Mouse (Mus musculus): Measurements from ENCODE around the gene Naa25.
"Not testable (repeated sequence)": the region's sequence is repeated elsewhere in the genome, so short reads cannot be mapped to it uniquely, and the experiment has no call there.

The Naa25 gene

DNA sequence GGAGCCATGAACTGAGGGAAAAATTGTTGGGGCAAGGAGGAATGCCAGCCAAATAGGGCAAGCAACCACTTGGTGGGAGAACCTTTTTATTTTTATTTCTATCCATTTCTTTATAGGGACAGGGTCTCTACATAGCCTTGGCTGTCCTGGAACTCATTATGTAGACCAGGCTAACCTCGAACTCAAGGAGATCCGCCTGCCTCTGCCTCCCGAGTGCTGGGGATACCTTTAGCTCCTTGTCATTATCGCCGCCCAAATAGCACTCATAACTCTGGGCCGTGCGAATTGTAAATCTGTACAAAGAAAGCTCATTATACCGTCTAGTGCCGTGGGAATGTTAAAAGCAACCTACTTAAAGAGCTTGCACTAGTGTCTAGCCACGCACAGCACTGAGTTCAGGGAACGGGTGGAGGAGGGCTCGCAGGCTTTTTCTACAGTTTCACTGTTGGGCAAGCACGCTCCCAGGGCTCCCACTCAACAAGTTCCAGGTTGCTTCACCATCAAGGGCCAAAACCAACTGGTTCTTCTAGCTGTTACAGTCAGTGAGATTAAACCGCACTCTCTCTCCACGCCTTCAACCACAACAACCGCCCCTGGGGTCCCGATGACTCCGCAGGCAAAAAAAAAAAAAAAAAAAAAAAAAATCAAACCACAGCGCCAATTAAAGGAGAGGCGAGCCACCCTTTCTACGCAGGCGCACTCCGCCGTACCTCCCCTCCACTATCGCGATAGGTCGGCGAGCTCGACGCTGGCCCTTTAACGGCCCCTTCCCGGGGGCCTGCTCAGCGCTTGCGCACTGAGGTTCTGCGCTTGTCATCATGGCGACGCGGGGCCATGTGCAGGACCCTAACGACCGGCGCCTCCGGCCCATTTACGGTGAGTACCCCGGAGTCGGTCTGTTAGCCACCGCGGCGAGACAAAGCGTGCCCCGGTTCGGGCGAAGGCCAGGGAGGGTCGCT is at the start of gene Naa25:
Gene Naa25, plus strand, starts transcription at position 750 of the 959 bp plus-strand sequence.
- peak; percentile 91 for DNase-seq (ENCODE audit: low read depth, low spot score)

DNA sequence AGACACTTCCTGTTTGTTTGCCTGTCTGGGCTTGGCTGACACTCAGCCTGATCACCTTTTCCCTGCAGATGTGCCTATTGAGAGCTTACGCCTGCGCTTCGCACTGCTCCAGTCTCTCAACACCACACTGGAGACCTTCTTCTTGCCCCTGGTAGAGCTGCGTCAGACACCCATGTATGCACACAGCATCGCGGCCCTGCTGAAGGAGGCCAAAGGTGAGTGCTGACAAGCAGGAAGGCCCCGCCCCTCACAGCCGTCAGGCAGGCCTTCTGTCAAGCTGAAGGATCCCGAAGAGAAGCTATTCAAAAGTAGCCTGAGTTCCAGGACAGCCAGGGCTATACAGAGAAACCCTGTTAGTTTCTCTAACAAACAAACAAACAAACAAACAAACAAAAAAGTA is 38.5 kb upstream of the Naa25 start:
- DNase-seq (ENCODE audit: low read depth, low spot score), result no peak

DNA sequence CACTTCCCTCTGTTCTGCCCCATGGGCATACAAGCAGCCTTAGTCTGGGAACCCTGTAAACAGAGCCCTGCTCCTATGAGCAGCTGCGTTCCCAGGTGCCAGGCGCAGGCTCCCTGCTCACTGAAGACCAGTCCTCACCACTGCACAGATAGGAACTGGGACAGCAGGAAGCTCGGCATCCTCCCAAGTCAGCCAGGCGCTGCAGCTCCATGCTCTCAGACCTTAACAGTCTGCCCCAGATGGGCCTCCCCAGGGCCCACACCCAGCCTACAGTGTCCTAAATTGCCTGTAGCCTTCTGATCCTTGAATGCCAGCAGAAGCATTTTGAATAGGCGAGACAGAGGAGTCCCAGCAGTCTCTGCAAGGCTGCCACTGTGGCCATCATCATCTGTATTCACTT is 36.0 kb upstream of the Naa25 start:
- DNase-seq (ENCODE audit: low read depth, low spot score), result no peak

DNA sequence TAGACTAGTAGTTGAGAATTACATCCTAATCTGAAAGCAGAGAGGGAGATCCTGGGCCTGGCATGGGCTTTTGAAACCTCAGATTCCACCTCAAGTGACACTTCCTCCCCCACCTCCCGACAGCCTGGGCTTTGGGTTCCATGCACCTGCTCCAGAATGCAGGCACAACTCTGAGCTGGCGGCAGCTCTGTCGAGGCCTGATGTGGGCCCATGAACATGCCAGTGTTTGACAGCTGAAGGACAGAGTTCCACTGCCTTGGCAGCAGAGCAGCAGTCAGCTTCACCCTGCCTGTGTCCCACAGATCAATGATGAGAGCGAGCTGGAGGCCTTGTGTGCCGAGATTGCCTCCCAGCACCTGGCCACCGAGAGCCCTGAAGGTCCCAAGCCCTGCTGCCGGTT is 34.3 kb upstream of the Naa25 start:
- no peak for DNase-seq (ENCODE audit: low read depth, low spot score)

DNA sequence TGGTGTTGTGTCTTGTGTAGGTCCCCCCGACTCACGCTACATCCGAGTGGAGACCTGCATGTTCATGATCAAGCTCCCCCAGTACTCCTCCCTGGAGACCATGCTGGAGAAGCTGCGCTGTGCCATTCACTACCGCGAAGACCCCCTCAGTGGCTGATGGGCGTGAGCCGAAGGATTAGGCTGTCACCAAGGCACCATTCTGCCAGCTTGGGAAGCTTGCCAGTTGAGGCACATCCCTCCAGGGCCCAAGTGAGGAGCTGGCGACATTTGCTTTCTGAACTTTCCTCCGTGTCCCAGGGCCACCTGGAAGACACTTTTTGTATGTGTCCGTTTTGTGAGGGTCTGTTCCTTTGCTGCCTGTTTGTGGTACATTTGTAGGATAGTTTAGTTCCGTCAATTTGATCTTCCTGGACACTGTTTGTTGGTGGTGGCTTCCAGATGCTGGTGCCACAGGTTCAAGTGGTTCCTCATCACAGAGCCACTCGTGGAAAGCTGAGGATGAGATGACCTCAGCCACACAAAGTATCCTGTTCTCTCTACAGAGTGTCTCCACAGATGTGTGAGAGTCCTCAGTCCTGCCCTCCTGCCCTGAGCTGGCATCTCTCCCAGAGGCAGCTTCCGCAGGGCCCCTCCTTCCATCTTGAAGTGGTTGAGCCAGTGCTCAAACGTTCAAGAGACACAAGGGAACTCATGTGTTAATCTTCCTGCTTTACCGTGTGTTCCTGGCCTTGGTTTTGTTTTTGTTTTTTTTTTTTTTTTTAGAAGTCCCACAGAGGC is 31.1 kb upstream of the Naa25 start:
- DNase-seq (ENCODE audit: low read depth, low spot score), result no peak

DNA sequence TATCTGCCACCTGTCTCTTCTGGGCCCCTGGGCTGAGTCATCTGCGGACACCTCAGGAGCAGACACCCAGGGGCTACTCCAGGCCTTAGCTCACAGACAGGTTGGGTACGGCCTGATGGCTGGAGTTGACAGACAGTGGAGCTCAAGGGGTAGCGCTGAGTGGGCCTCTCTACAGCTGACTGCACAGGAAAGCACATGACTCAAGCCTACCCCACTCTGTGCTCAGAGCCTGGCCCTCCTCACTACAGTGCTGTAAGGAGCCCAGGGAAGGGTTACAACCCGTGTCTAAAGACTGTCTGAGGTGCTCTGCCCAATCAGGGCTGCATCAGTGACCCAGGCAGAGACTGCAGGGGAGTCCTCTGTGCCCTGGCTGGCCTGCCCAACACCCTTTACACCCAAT is 30.5 kb upstream of the Naa25 start:
- no peak for DNase-seq (ENCODE audit: low read depth, low spot score)

DNA sequence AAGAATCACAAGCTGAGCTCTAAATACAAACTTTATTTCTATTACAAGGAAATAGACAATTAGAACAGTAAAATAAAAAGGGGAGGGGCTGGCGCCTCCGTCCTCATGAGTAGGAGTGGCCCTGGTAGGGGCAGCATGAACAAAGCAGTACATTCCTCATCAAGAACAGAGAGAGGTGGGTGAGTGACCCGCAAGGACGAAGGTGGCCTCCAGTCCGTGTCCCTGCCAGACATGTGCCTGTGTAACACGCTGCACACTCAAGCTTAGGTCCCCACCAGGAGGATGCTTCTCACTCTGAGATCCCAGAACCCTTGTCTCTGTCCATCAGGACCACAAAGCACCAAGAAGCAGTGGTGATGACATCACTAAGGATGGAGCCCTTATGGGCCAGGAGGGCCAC is 26.0 kb upstream of the Naa25 start:
- DNase-seq (ENCODE audit: low read depth, low spot score), result no peak

DNA sequence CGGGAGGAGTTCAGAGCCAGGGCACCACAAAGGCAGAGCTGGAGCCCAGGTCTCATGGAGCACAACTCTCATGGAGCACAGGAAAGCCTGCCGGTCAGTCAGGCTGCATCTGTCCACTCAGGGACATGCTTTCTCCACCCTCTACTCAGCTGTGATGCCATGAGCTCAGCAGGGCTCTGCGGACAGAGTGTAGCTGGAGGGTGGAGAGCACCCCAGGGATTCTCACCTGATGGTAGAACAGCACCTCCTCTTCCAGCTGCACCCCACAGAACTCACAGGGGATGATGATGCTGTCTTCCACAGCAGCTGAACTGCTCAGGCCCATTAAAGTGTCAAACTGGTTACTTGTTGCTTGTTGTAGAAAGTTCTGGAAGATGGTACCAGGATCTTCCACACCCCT is 22.9 kb upstream of the Naa25 start:
- no peak for DNase-seq (ENCODE audit: low read depth, low spot score)

- not testable (repeated sequence) for DNase-seq (ENCODE audit: low read depth, low spot score)
Observed at GRCm38 (mm10) chr5:121376972-121377371, 20.8 kb upstream of the Naa25 start.

DNA sequence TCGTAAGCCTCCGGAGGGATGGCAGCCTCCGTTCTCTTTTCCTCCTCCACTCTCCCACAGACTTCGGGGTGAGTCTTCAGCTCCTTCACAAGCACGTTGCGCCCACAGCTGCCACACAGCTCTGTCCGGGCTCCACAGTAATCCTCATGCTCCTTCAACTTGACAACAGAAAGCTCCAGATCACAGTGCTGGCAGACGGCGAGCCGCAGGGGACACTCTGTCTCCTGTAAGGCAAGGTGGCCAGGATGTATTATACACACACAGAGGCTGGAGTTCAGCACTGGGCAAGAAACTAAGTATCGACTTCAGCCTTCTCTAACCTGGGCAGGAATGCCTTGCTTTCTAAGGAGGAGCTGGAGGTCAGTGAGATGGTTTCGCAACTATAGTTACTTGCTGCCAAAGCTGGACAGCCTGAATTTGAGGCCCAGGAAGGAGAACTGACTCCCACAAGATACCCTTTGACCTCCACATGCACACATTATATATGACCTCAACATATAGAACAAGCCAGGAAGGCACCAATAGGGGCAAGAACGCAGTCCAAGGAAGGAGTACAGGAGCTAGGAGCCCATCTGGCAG is 19.0 kb upstream of the Naa25 start:
- no peak for DNase-seq (ENCODE audit: low read depth, low spot score)

DNA sequence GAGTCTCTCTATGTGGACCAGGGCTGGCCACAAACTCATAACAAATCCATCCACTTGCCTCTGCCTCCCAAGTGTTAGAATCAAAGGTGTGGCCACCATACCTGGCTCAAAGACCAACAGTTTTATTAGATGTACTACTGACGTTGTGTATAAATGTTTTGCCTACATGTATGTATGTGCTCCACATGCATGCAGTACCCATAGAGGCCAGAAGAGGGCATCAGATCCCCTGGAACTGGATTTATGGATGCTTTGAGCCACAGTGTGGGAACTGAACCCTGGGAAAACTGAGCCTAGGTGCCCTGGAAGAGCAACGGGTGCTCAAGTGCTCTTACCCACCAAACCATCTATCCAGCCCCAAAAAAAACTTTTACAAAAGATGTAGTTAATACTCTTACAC is 17.0 kb upstream of the Naa25 start:
- DNase-seq (ENCODE audit: low read depth, low spot score), result no peak

DNA sequence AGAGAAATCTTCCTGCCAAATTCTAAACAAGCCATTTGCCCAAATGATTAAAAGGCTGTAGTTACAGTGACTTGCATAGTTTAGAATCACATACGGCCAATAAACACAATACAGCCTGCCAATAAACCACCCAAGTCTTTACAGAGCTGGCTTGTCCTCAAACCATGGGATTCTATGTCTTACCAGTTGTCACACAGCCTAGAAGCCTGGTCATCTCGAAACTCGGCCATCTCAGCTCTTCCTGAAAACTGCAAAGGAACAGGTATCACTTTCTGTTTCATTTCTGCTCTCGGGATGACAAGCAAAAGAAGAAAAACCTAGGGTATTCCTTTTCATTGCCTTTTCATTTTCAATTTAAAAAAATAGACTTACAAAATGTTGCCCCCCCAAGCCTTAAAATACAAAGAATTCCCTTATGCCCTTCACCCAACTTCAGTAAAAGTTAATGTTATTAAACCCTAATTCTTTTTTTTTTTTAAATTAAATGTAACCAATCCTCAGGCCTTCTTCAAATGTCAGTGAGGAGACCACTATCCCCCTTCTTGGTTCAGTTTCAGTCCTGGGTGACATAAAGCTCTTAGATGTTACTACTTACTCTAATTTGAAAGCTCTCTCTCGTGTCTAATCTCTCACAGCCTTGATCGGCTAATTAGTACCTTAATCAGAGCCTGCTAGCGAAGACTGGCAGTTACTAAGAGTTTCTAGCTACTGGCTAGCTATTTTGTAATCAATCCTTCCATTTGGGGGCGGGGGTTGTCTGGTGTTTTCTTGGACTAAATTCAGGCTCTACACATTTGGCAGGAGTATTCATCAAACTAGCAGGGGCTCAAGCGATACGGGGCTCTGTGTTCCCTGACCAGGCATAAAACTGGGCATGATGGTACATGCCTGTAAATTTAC is 13.6 kb upstream of the Naa25 start:
- DNase-seq (ENCODE audit: low read depth, low spot score), result no peak

DNA sequence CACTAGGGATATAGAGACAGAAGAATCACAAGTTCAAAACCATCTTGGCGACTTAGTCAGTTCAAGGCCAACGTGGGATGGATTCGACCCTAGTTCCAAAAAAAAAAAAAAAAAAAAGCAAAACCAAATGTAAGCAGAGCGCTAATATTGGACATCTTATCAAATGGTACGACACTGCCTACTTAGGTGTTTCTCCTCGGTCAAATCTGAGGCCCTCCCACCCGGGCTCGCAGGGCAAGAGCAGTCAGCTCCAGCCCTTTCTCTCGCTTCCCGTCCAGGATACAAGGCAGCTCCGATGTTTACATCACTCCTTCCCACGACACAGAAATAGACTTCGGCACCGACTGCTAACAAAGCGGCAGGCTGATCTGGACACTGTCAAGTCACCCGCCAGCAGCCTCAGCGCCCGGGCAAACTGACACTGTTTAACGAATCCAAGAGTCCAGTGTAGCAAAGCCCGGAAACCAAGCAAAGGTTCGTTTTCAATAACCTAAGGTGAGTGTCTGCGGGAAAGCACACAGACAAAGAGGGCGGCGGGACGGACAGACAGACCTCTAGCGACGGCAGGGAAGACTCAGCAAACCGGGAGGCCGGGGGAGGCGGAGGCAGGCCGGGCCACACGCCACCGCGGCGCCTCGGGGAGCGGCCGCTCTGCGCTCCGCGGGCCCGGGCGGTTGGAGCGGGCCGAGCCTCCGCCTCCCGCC is 12.8 kb upstream of the Naa25 start:
- DNase-seq (ENCODE audit: low read depth, low spot score), result peak; percentile 52

- peak; percentile 81 for DNase-seq (ENCODE audit: low read depth, low spot score)
Observed at GRCm38 (mm10) chr5:121385461-121386119, 12.1 kb upstream of the Naa25 start, which contains the start of gene Trafd1. Gene Trafd1 (minus strand): TSS chr5:121385632.

- DNase-seq (ENCODE audit: low read depth, low spot score), result no peak
Observed at GRCm38 (mm10) chr5:121386120-121386909, 11.4 kb upstream of the Naa25 start.

- no peak for DNase-seq (ENCODE audit: low read depth, low spot score)
Observed at GRCm38 (mm10) chr5:121387126-121387525, 10.6 kb upstream of the Naa25 start.

DNA sequence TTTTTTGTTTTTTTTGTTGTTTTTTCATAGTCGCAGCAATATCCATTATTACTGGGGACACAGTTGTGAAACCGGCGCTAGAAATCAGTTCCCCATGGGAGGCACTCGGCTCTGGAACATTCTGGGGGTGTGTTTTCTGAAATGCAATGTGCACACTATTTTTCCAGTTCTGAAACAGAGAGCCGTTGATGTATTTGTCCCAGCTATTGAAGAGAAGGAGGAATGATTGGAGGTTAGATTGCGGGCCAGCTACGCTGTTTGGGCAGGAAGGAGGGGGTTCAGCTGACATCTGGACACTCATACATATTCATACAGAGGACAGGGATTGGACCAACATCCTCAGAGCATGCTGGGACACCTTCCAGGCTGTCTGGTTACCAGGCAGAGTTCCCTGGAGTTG is 8.6 kb upstream of the Naa25 start:
- DNase-seq (ENCODE audit: low read depth, low spot score), result no peak

- DNase-seq (ENCODE audit: low read depth, low spot score), result no peak
Observed at GRCm38 (mm10) chr5:121389691-121390090, 8.0 kb upstream of the Naa25 start.

DNA sequence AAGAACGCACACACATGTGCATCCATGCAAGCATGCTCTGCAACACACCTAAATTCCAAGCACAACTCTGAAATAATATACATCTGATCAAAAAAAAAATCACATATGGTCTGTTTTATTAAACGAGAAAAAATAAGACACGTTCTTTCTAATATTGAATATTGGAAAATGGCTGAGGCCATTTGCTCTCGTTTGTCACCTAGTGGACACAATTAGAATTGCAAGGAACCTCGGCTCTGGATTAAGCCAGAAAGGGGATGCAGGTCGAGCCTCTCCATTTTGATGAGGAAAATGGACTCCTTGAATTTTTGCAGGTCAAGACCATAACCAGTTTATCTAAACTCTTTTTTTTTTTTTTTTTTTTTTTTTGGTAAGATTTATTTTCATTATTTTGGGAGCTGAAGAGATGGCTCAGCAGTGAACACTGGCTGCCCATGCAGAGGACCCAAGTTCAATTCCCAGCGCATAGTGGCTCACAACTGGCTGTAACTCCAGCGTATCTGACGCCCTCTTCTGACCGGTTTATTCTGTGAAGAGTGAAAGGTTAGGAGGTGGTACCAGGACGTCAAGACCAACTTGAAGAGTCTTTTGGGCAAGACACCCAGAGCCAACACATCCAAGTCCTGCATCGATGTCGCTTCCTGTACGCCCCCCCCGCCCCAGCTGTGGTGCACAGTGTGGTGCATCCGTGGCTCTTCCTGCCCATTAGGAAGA is 4.9 kb upstream of the Naa25 start:
- peak; percentile 48 for DNase-seq (ENCODE audit: low read depth, low spot score)
